Mouse (Mus musculus): ENCODE measurements around the gene Ppara. TPM values are rescaled to one million over a fixed set of nuclear protein-coding genes. Genes with fewer than 3 reads are reported as not detected.

Gene Ppara
- polyA plus RNA-seq, 1 experiment from 2014 or later: 1.3 TPM

DNA sequence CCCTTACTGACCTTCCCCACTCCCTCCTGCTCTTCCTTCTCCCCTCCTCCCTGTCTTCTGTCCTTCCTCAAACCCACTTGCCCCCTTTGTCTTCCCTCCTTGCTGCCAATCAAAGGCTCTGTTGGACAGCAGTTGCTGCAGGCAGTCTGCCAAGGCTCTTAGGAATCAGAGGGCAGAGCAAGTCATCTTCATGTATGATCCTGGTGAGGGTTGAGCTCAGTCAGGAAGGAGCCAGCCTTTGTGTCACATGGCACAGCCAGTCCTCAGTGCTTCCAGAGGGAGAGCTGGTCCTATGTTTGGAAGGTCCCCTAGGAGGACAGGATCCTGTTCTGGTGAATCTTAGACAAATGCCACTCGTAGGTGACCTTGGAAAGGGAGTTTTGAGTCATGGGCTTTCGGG lies 68.1 kb downstream of the Ppara start:
- ATAC-seq (replicated peaks): no peak
- Histone ChIP-seq H3K4me3 (no peak overlapping the region), H3K4me2 (no peak overlapping the region), H3K27ac (no peak overlapping the region), H3K9me3 (no peaks in the 10 kb centered on the region), H3K9ac (no peak overlapping the region), H3K27me3 (replicated peaks) (no peaks in the 10 kb centered on the region), H3K4me1 (no peaks in the 10 kb centered on the region), H3K36me3 (replicated peaks) (no peaks in the 10 kb centered on the region)
- 96% methylated on average over 2 of the region's 2 CpGs for WGBS

- Histone ChIP-seq H3K9me3 (no peaks in the 10 kb centered on the region), H3K27ac (no peak overlapping the region), H3K36me3 (replicated peaks) (no peaks in the 10 kb centered on the region), H3K4me1 (peaks cover 10% of the 10 kb centered on the region), H3K9ac (no peak overlapping the region), H3K27me3 (replicated peaks) (no peaks in the 10 kb centered on the region), H3K4me3 (no peak overlapping the region), H3K4me2 (no peak overlapping the region)
- no peak for ATAC-seq (replicated peaks)
- 80% methylated on average over 4 of the region's 4 CpGs for WGBS
Observed at GRCm38 (mm10) chr15:85806886-85807285, 72.1 kb downstream of the Ppara start.

DNA sequence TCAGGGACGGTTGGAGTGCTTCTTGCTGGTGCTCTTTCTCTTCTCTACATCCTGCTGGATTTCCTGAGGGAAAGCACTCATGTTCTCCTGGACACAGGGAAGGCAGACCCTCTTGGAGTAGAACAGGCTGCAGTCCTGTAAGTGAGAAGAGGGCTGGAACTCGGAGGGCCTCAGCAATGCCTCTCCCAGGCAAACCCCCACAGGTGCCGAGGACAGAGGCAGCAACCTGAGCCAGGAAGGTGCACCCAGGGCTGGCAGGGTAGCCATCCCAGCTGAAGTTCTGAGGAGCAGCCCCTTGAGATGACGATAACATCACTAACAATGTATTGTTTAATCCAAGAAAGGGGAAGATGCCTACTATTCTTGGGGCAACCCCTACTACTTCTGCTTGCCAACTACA lies 72.6 kb downstream of the Ppara start:
- Histone ChIP-seq H3K27ac (no peak overlapping the region), H3K4me3 (no peak overlapping the region), H3K9ac (no peak overlapping the region), H3K27me3 (replicated peaks) (no peaks in the 10 kb centered on the region), H3K9me3 (no peaks in the 10 kb centered on the region), H3K36me3 (replicated peaks) (no peaks in the 10 kb centered on the region), H3K4me1 (peaks cover 15% of the 10 kb centered on the region), H3K4me2 (no peak overlapping the region)
- WGBS: 81% methylated on average over 4 of the region's 4 CpGs
- ATAC-seq (replicated peaks): no peak

DNA sequence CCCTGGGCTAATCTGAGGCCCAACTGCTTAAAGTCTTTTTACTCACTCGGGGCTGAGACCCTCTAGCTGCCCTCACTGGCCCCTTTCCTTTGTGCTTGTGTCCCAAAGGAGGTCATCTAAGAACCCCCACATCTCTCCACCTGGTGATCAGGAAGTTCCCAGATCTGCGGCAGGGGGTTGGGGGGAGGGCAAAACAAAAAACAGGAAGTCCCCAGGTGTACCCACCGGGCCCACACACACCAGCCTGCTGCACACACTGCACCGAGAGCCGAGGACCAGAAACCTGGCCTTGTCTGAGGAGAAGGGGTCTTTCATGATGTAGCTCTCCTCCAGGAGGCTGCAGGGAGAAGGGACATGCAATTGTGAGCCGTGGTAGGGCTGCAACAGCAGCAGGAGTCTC lies 73.2 kb downstream of the Ppara start:
- no peak for ATAC-seq (replicated peaks)
- H3K9me3 ChIP-seq: no peaks in the 10 kb centered on the region
- no peaks in the 10 kb centered on the region for H3K27me3 ChIP-seq (replicated peaks)
- H3K27ac ChIP-seq: no peak overlapping the region
- H3K4me2 ChIP-seq: no peak overlapping the region
- no peak overlapping the region for H3K4me3 ChIP-seq
- H3K9ac ChIP-seq: no peak overlapping the region
- H3K36me3 ChIP-seq (replicated peaks): no peaks in the 10 kb centered on the region
- WGBS: 73% methylated on average over 6 of the region's 6 CpGs
- peaks cover 15% of the 10 kb centered on the region for H3K4me1 ChIP-seq

GRCm38 (mm10) chr15:85808434-85808833 lies 73.7 kb downstream of the Ppara start:
- WGBS: 46% methylated on average over 8 of the region's 8 CpGs
- Histone ChIP-seq H3K9me3 (no peaks in the 10 kb centered on the region), H3K4me1 (peaks cover 15% of the 10 kb centered on the region), H3K27me3 (replicated peaks) (no peaks in the 10 kb centered on the region), H3K36me3 (replicated peaks) (no peaks in the 10 kb centered on the region), H3K27ac (no peak overlapping the region), H3K9ac (no peak overlapping the region), H3K4me3 (no peak overlapping the region), H3K4me2 (no peak overlapping the region)
- ATAC-seq (replicated peaks): no peak

DNA sequence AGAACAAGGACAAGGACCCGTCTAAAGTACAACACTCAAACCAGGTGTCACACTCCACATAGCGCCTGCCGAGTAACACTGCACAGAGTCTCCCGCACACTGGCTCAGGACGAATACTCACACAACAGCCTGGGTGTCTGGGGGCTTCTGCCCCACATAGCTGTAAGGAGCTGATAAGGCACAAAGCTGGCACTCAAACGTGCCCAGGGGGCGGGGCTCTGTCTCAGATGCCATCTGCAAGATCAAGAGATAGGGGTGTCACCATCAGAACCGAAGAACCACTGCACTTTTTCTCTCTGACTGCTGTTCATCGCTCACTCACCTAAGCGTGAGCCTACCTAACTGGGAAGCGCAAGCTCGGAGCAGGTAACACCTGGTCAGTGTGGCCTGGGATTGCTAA lies 74.3 kb downstream of the Ppara start:
- no peak overlapping the region for H3K27ac ChIP-seq
- WGBS: 85% methylated on average over 12 of the region's 12 CpGs
- peaks cover 15% of the 10 kb centered on the region for H3K4me1 ChIP-seq
- no peaks in the 10 kb centered on the region for H3K36me3 ChIP-seq (replicated peaks)
- no peaks in the 10 kb centered on the region for H3K9me3 ChIP-seq
- H3K4me2 ChIP-seq: no peak overlapping the region
- no peak overlapping the region for H3K4me3 ChIP-seq
- no peaks in the 10 kb centered on the region for H3K27me3 ChIP-seq (replicated peaks)
- no peak overlapping the region for H3K9ac ChIP-seq
- ATAC-seq (replicated peaks): no peak

DNA sequence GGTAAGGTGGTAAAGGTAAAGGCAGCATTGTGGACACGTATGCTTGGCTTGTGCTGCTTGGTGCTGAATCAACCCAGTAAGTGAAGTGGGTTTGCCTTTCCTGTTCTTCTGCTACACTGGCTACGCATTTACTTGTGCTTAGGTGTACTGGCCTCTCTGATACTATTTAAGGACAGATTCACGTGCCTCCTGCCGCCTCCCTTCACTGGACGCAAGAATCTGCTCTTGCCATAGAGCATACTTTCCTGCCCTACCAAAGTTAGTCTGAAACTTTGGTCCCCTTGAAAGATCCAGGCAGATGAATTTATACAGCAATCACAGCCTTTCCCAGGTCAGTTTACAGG lies 75.7 kb downstream of the Ppara start:
- no peaks in the 10 kb centered on the region for H3K27me3 ChIP-seq (replicated peaks)
- H3K9ac ChIP-seq: peak overlapping the region; percentile 74; the same call in 1 of the 2 replicates
- peak overlapping the region; percentile 92 for H3K4me3 ChIP-seq
- H3K36me3 ChIP-seq (replicated peaks): no peaks in the 10 kb centered on the region
- peaks cover 15% of the 10 kb centered on the region for H3K4me1 ChIP-seq
- H3K9me3 ChIP-seq: no peaks in the 10 kb centered on the region
- peak overlapping the region; percentile 91; the same call in 1 of the 2 replicates for H3K27ac ChIP-seq
- ATAC-seq (replicated peaks): no peak
- peak overlapping the region; percentile 84 for H3K4me2 ChIP-seq
- WGBS: 85% methylated on average over 5 of the region's 5 CpGs

DNA sequence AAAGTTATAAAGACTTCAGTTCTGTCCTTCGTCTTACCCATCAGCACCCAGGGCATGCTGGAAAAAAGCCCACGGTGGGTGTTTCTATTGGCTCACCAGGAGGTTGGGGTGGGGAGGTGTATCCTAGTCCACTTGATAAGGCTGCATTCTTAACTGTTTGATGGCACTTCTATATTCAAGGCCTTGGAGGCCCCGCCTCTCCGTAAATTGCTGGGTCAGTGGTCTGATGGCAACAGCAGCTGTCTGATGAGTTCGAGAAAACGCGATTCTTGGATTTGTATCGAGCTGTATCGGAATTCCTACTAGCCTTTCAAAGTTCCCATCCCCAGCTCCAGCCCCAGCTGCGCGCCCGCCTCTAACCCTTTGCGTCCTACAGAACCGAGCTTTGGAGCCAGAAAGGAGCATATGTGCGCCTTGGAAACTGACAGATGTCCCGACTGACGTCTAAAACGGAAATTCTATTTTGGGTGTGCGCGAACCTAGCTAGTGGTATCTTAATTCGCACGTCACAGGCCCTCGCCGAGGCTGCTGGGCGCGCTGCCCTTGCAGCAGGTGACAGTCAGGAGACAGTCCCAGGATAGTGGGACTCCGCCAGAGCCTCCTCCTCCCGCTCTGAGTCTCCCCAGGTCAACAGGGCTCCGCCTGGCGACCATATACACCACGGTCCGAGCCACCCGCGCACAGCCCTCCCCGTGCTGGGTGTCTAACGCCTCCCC lies 76.2 kb downstream of the Ppara start:
- Histone ChIP-seq H3K4me3 (peak overlapping the region; percentile 92), H3K4me2 (peak overlapping the region; percentile 84), H3K27me3 (replicated peaks) (no peaks in the 10 kb centered on the region), H3K4me1 (peaks cover 15% of the 10 kb centered on the region), H3K9me3 (no peaks in the 10 kb centered on the region), H3K9ac (peak overlapping the region; percentile 74), H3K36me3 (replicated peaks) (no peaks in the 10 kb centered on the region), H3K27ac (peak overlapping the region; percentile 91)
- 5% methylated on average over 35 of the region's 36 CpGs for WGBS
- ATAC-seq (replicated peaks): peak; percentile 89

DNA sequence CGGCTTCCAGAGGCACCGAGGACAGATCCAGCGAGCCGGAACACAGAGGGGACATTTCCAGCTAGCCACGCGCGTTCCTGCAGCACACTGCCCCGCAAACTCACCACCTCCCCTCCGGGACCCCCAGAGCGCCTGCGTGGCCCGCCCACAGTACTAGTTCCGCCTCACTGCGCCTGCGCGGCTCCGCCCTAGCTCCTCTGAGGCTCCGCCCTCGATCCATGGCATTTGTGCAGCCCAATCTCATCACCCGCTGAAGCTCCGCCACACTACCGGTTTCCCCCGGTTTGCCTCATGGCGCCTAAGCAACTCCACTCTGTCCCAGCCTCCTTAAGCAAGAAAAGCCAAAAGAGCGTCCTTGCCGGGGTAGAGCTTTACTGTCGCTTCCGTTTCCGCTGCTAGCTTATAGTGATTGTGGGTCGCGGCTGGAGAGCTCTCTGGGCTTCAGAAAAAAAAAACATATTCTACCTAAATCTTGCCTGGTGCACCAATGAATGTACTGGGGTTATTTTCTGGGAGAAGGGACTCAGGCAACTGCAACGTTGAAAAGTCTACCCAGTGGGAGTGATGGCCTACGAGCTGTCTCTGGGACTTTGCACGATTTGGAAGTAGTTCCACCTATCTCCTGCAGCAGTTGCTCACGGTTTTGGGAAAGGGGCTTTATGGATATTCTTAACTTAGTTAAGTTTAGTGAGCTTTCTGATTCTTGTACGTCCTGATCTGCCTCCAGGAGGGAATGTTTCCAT lies 76.9 kb downstream of the Ppara start, which contains the start of gene Cdpf1:
Gene Cdpf1 (minus strand): TSS at position 163 of the 743 bp plus-strand sequence.
- Histone ChIP-seq H3K4me2 (peak within 1 kb of the TSS; percentile 84), H3K27ac (peak within 1 kb of the TSS; percentile 91), H3K9ac (peak within 1 kb of the TSS; percentile 74), H3K4me3 (peak within 1 kb of the TSS; percentile 92), H3K27me3 (replicated peaks) (no peaks in the 10 kb centered on the region), H3K9me3 (no peaks in the 10 kb centered on the region), H3K36me3 (replicated peaks) (no peaks in the 10 kb centered on the region), H3K4me1 (peaks cover 15% of the 10 kb centered on the region)
- peak; percentile 96 for ATAC-seq (replicated peaks)
- WGBS: 2% methylated on average over 36 of the region's 36 CpGs

DNA sequence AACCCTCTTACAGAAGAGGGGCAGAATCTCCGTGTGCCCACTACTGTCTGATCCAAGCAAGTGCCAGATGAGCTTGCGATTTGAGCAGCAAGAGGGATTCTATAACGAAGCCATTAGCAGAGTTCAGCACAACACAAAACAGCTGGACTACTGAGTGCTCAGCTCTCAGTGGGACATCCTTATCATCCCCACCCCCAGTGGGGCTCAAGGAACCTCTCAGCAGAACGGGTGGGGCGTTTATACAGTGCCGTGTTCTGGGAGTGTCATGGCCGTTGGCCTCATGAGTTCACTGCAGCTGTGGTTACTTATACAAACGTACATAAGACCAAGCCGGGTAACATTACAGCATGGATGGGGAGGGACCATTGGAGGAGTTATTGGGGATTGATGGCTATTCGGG lies 78.6 kb downstream of the Ppara start:
- H3K4me1 ChIP-seq: peaks cover 15% of the 10 kb centered on the region
- no peaks in the 10 kb centered on the region for H3K36me3 ChIP-seq (replicated peaks)
- no peak overlapping the region for H3K4me2 ChIP-seq
- H3K9me3 ChIP-seq: no peaks in the 10 kb centered on the region
- no peak overlapping the region for H3K9ac ChIP-seq
- no peaks in the 10 kb centered on the region for H3K27me3 ChIP-seq (replicated peaks)
- WGBS: 74% methylated on average over 10 of the region's 10 CpGs
- H3K4me3 ChIP-seq: no peak overlapping the region
- H3K27ac ChIP-seq: no peak overlapping the region
- no peak for ATAC-seq (replicated peaks)

GRCm38 (mm10) chr15:85821203-85822010 lies 86.6 kb downstream of the Ppara start, which contains the start of gene Pkdrej:
Pkdrej (minus strand) TSS chr15:85821734.
- H3K4me3 ChIP-seq: peak within 1 kb of the TSS; percentile 41
- H3K4me1 ChIP-seq: no peaks in the 10 kb centered on the region; the same call in 1 of the 2 replicates
- peaks cover 13% of the 10 kb centered on the region for H3K27me3 ChIP-seq (replicated peaks)
- peak within 1 kb of the TSS; percentile 75 for H3K4me2 ChIP-seq
- peak; percentile 63; the same call in 1 of the 2 replicates for ATAC-seq (replicated peaks)
- no peaks in the 10 kb centered on the region for H3K36me3 ChIP-seq (replicated peaks)
- H3K9ac ChIP-seq: peak within 1 kb of the TSS; percentile 43
- H3K9me3 ChIP-seq: no peaks in the 10 kb centered on the region
- WGBS: 2% methylated on average over 62 of the region's 65 CpGs
- no peak within 1 kb of the TSS for H3K27ac ChIP-seq

- Histone ChIP-seq H3K4me1 (no peaks in the 10 kb centered on the region; the same call in 1 of the 2 replicates), H3K9me3 (no peaks in the 10 kb centered on the region), H3K4me2 (peak overlapping the region; percentile 75), H3K4me3 (peak overlapping the region; percentile 41), H3K36me3 (replicated peaks) (no peaks in the 10 kb centered on the region), H3K27me3 (replicated peaks) (peaks cover 13% of the 10 kb centered on the region), H3K27ac (no peak overlapping the region), H3K9ac (peak overlapping the region; percentile 43; the same call in 1 of the 2 replicates)
- WGBS: 8% methylated on average over 4 of the region's 4 CpGs
- ATAC-seq (replicated peaks): peak; percentile 66; the same call in 1 of the 2 replicates
Observed at GRCm38 (mm10) chr15:85822011-85822359, 87.2 kb downstream of the Ppara start.

Data from midbrain, embryonic 15.5 days (tissue).